Mouse (Mus musculus): ENCODE data around the gene Taf12. TPM values are rescaled to one million over a fixed set of nuclear protein-coding genes. Genes with fewer than 3 reads are reported as not detected.

Taf12 gene
- total and polyA plus RNA-seq, 3 experiments: 62.6 to 76.4 TPM; not detected in 1

GRCm38 (mm10) chr4:132328391-132328982 lies 54.3 kb downstream of the Taf12 start:
- H3K27me3 ChIP-seq (ENCODE audit: control insufficient read depth in 1 of 2, insufficient read depth in 2 of 2, low read length in 2 of 2): no peaks in the 10 kb centered on the region
- peaks cover 13% of the 10 kb centered on the region for H3K79me2 ChIP-seq (ENCODE audit: control insufficient read depth, insufficient read depth, low read length, poor library complexity)
- H3K27ac ChIP-seq (ENCODE audit: control insufficient read depth, low read depth, low read length): peak overlapping the region; percentile 91
- H3K9me3 ChIP-seq (replicated peaks; ENCODE audit: insufficient read depth, low read length): no peaks in the 10 kb centered on the region
- peaks cover 4 to 9% of the 10 kb centered on the region in 2 experiments; a peak in 3 of 4 replicates for H3K36me3 ChIP-seq (ENCODE audit: control insufficient read depth in 1 of 2, insufficient read depth in 2 of 2, low read length in 2 of 2)
- peak; percentile 54 for DNase-seq (ENCODE audit: low read depth, low spot score)
- H3K4me1 ChIP-seq (ENCODE audit: control insufficient read depth in 1 of 2, insufficient read depth in 2 of 2, low read length in 2 of 2): peaks cover 4 to 14% of the 10 kb centered on the region in 2 experiments; a peak in 3 of 4 replicates
- TF ChIP-seq ELF1 (IDR thresholded peaks at IDR 0.05; ENCODE audit: low read depth, low read length) (no peak), ZMIZ1 (IDR thresholded peaks at IDR 0.05; ENCODE audit: low read depth, low read length) (no peak), MAZ (IDR thresholded peaks at IDR 0.05; ENCODE audit: low read depth, low read length) (no peak), SMC3 (IDR thresholded peaks at IDR 0.05; ENCODE audit: low read depth, low read length) (no peak), JUND (IDR thresholded peaks at IDR 0.05; ENCODE audit: low read depth, low read length) (no peak), CHD2 (IDR thresholded peaks at IDR 0.05; ENCODE audit: low read length) (no peak)
- peak overlapping the region; percentile 81 to 89 for H3K4me3 ChIP-seq (ENCODE audit: control insufficient read depth in 1 of 2, insufficient read depth in 1 of 2, low read depth in 2 of 2, low read length in 2 of 2)
- peak overlapping the region; percentile 87 for H3K9ac ChIP-seq (ENCODE audit: control insufficient read depth, low read depth, low read length, poor library complexity, severe bottlenecking)

- peaks cover 4 to 9% of the 10 kb centered on the region in 2 experiments; a peak in 3 of 4 replicates for H3K36me3 ChIP-seq (ENCODE audit: control insufficient read depth in 1 of 2, insufficient read depth in 2 of 2, low read length in 2 of 2)
- H3K9me3 ChIP-seq (replicated peaks; ENCODE audit: insufficient read depth, low read length): no peaks in the 10 kb centered on the region
- H3K27me3 ChIP-seq (ENCODE audit: control insufficient read depth in 1 of 2, insufficient read depth in 2 of 2, low read length in 2 of 2): no peaks in the 10 kb centered on the region
- H3K4me3 ChIP-seq (ENCODE audit: control insufficient read depth in 1 of 2, insufficient read depth in 1 of 2, low read depth in 2 of 2, low read length in 2 of 2): peak within 1 kb of the TSS; percentile 81 to 89
- DNase-seq (ENCODE audit: low read depth, low spot score): peak; percentile 96
- peaks cover 4 to 14% of the 10 kb centered on the region in 2 experiments; a peak in 3 of 4 replicates for H3K4me1 ChIP-seq (ENCODE audit: control insufficient read depth in 1 of 2, insufficient read depth in 2 of 2, low read length in 2 of 2)
- H3K79me2 ChIP-seq (ENCODE audit: control insufficient read depth, insufficient read depth, low read length, poor library complexity): peaks cover 13% of the 10 kb centered on the region
- H3K9ac ChIP-seq (ENCODE audit: control insufficient read depth, low read depth, low read length, poor library complexity, severe bottlenecking): peak within 1 kb of the TSS; percentile 87
- H3K27ac ChIP-seq (ENCODE audit: control insufficient read depth, low read depth, low read length): peak within 1 kb of the TSS; percentile 91
- TF ChIP-seq MAX (IDR thresholded peaks at IDR 0.05; ENCODE audit: low read length) (peak; percentile 80), POLR2AphosphoS2 (IDR thresholded peaks at IDR 0.05; ENCODE audit: low read length) (peak; percentile 92), ZC3H11A (IDR thresholded peaks at IDR 0.05; ENCODE audit: low read depth, low read length) (no peak), SIN3A (IDR thresholded peaks at IDR 0.05; ENCODE audit: low read length) (peak; percentile 84), ELF1 (IDR thresholded peaks at IDR 0.05; ENCODE audit: low read depth, low read length) (peak; percentile 83), E2F4 (IDR thresholded peaks at IDR 0.05; ENCODE audit: borderline replicate concordance, low read depth, low read length) (no peak), MYC (IDR thresholded peaks at IDR 0.05; ENCODE audit: low read depth, low read length) (peak; percentile 83; the same call in 1 of the 2 replicates), HCFC1 (IDR thresholded peaks at IDR 0.05; ENCODE audit: low read depth, low read length) (peak; percentile 77; the same call in 1 of the 2 replicates), RAD21 (IDR thresholded peaks at IDR 0.05; ENCODE audit: low read depth, low read length) (no peak), MXI1 (IDR thresholded peaks at IDR 0.05; ENCODE audit: low read depth, low read length) (peak; percentile 90; the same call in 1 of the 2 replicates), MYB (IDR thresholded peaks at IDR 0.05; ENCODE audit: low read depth, low read length) (no peak), ZMIZ1 (IDR thresholded peaks at IDR 0.05; ENCODE audit: low read depth, low read length) (peak; percentile 90), MAZ (IDR thresholded peaks at IDR 0.05; ENCODE audit: low read depth, low read length) (peak; percentile 99), USF1 (IDR thresholded peaks at IDR 0.05; ENCODE audit: low read depth, low read length) (no peak), ETS1 (IDR thresholded peaks at IDR 0.05; ENCODE audit: low read depth, low read length) (peak; percentile 41; the same call in 1 of the 2 replicates), NRF1 (IDR thresholded peaks at IDR 0.05; ENCODE audit: insufficient read depth, low read depth, low read length, poor library complexity, severe bottlenecking) (peak; percentile 67), TCF12 (IDR thresholded peaks at IDR 0.05; ENCODE audit: low read depth, low read length) (peak; percentile 68), GATA1 (IDR thresholded peaks at IDR 0.05; ENCODE audit: low read depth, low read length) (no peak), ZNF384 (IDR thresholded peaks at IDR 0.05; ENCODE audit: low read depth, low read length) (no peak), TAL1 (IDR thresholded peaks at IDR 0.05; ENCODE audit: low read length) (no peak), POLR2AphosphoS5 (IDR thresholded peaks at IDR 0.05; ENCODE audit: borderline replicate concordance, low read depth, low read length) (peak; percentile 51; the same call in 1 of the 2 replicates), KAT2A (conservative IDR thresholded peaks at IDR 0.05; ENCODE audit: low read depth, low read length) (peak; percentile 35; the same call in 1 of the 2 replicates), TBP (IDR thresholded peaks at IDR 0.05; ENCODE audit: low read depth, low read length) (peak; percentile 32; the same call in 1 of the 2 replicates), NELFE (IDR thresholded peaks at IDR 0.05; ENCODE audit: low read depth, low read length) (peak; percentile 97), SMC3 (IDR thresholded peaks at IDR 0.05; ENCODE audit: low read depth, low read length) (peak; percentile 18; the same call in 1 of the 2 replicates), UBTF (IDR thresholded peaks at IDR 0.05; ENCODE audit: borderline replicate concordance, insufficient read depth, low read depth, low read length) (peak; percentile 66; the same call in 1 of the 2 replicates), RCOR1 (IDR thresholded peaks at IDR 0.05; ENCODE audit: low read depth, low read length) (no peak)
These were observed 55.1 kb downstream of the Taf12 start, which contains the start of gene Trnau1ap for GRCm38 (mm10) chr4:132329115-132329834. TSS of gene Trnau1ap (minus strand) at chr4:132329538.

Measured in MEL (cell line).